Mouse (Mus musculus): ENCODE measurements around the gene Scyl2. TPM values are rescaled to one million over a fixed set of nuclear protein-coding genes. Genes with fewer than 3 reads are reported as not detected.
"Not testable (repeated sequence)": the region's sequence is repeated elsewhere in the genome, so short reads cannot be mapped to it uniquely, and the experiment has no call there.

The Scyl2 gene
- polyA plus RNA-seq, 1 experiment from 2014 or later, result 7.7 TPM

DNA sequence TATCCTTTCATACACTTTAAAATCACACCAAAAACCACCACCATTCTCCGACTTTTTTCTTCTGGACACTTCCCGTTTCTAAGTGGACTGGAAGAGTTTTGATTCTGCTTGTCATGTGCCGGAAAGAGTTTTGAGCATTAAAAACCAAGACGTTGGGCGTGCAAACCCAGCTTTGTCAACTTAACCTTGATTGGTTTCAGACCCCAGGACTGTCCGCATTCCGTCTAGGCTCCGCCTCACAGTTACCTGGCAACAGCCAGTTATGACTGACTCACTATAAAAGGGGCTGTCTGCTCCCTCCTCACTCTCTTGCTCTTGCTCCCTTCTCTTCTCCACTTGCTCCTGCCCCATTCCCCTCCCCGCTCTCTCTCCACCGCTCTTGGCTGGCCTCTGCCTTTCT is 22.6 kb upstream of the Scyl2 start:
- H3K4me1 ChIP-seq (ENCODE audit: control insufficient read depth, insufficient read depth, low read length), result no peaks in the 10 kb centered on the region
- peak; percentile 75; the same call in 1 of the 2 replicates for ATAC-seq (ENCODE audit: insufficient read depth, low FRiP score)
- H3K9ac ChIP-seq (ENCODE audit: low read length), result no peak overlapping the region; the same call in 1 of the 2 replicates
- peak overlapping the region; percentile 19 for H3K4me3 ChIP-seq (replicated peaks; ENCODE audit: low read length)
- H3K27ac ChIP-seq (ENCODE audit: low read length), result no peak overlapping the region
- peak overlapping the region; percentile 45 for H3K4me2 ChIP-seq (ENCODE audit: low read depth, low read length)
- H3K36me3 ChIP-seq (ENCODE audit: control insufficient read depth, insufficient read depth, low read length), result peaks cover 9% of the 10 kb centered on the region; the same call in 1 of the 2 replicates
- 28% methylated on average over 10 of the region's 10 CpGs for WGBS
- no peaks in the 10 kb centered on the region for H3K27me3 ChIP-seq (ENCODE audit: control insufficient read depth, insufficient read depth, low read length)
- H3K9me3 ChIP-seq (replicated peaks; ENCODE audit: control insufficient read depth, low read length), result no peaks in the 10 kb centered on the region; the same call in 1 of the 2 replicates

DNA sequence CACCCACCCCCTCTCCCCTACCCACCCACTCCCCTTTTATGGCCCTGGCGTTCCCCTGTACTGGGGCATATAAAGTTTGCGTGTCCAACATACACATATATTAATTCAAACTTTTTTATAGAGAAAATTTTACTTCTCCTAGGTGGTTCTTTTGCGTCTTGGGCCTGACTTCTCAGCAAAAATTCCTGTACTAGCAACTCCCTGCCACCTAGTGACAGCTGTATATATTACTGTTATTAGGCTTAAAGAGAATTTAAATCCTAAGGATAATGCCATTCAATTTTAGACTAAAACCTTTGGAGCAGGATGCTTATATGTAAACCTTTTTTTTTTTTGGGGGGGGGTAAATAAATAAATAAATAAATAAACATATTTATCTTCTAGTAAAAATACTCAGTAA is 21.3 kb upstream of the Scyl2 start:
- Histone ChIP-seq H3K4me1 (ENCODE audit: control insufficient read depth, insufficient read depth, low read length) (no peaks in the 10 kb centered on the region), H3K4me3 (replicated peaks; ENCODE audit: low read length) (no peak overlapping the region), H3K9ac (ENCODE audit: low read length) (no peak overlapping the region), H3K4me2 (ENCODE audit: low read depth, low read length) (no peak overlapping the region), H3K36me3 (ENCODE audit: control insufficient read depth, insufficient read depth, low read length) (peaks cover 9% of the 10 kb centered on the region; the same call in 1 of the 2 replicates), H3K27me3 (ENCODE audit: control insufficient read depth, insufficient read depth, low read length) (no peaks in the 10 kb centered on the region), H3K27ac (ENCODE audit: low read length) (no peak overlapping the region), H3K9me3 (replicated peaks; ENCODE audit: control insufficient read depth, low read length) (no peaks in the 10 kb centered on the region; the same call in 1 of the 2 replicates)
- 78% methylated on average over 3 of the region's 3 CpGs for WGBS
- no peak for ATAC-seq (ENCODE audit: insufficient read depth, low FRiP score)

GRCm38 (mm10) chr10:89703042-89703441 is 17.0 kb upstream of the Scyl2 start:
- no peak overlapping the region for H3K4me2 ChIP-seq (ENCODE audit: low read depth, low read length)
- no peaks in the 10 kb centered on the region for H3K4me1 ChIP-seq (ENCODE audit: control insufficient read depth, insufficient read depth, low read length)
- no peak overlapping the region for H3K9ac ChIP-seq (ENCODE audit: low read length)
- no peaks in the 10 kb centered on the region for H3K36me3 ChIP-seq (ENCODE audit: control insufficient read depth, insufficient read depth, low read length)
- H3K27ac ChIP-seq (ENCODE audit: low read length), result no peak overlapping the region
- no peaks in the 10 kb centered on the region for H3K9me3 ChIP-seq (replicated peaks; ENCODE audit: control insufficient read depth, low read length)
- no peak for ATAC-seq (ENCODE audit: insufficient read depth, low FRiP score)
- H3K4me3 ChIP-seq (replicated peaks; ENCODE audit: low read length), result no peak overlapping the region
- 41% methylated on average over 5 of the region's 5 CpGs for WGBS
- H3K27me3 ChIP-seq (ENCODE audit: control insufficient read depth, insufficient read depth, low read length), result no peaks in the 10 kb centered on the region

DNA sequence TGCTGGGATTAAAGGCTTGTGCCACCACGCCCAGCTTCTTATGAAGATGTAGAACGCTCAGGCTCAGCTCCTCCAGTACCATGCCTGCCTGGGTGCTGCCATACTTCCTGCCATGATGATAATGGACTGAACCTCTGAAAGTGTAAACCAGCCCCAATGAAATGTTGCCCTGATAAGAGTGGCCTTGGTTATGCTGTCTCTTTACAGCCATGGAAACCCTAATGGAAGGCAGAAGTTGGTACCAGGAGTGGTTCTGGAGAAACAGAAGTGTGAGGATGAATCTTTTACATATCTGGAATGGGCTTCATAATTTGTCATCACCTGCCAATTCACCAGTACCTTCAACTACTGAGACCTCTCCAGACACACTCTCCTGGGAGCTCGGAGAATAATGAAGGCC is 11.9 kb upstream of the Scyl2 start:
- no peak for ATAC-seq (ENCODE audit: insufficient read depth, low FRiP score)
- H3K27ac ChIP-seq (ENCODE audit: low read length), result no peak overlapping the region
- WGBS, result 95% methylated on average over 3 of the region's 3 CpGs
- H3K4me3 ChIP-seq (replicated peaks; ENCODE audit: low read length), result no peak overlapping the region
- no peaks in the 10 kb centered on the region for H3K4me1 ChIP-seq (ENCODE audit: control insufficient read depth, insufficient read depth, low read length)
- H3K27me3 ChIP-seq (ENCODE audit: control insufficient read depth, insufficient read depth, low read length), result no peaks in the 10 kb centered on the region
- no peaks in the 10 kb centered on the region for H3K36me3 ChIP-seq (ENCODE audit: control insufficient read depth, insufficient read depth, low read length)
- H3K4me2 ChIP-seq (ENCODE audit: low read depth, low read length), result no peak overlapping the region
- no peaks in the 10 kb centered on the region for H3K9me3 ChIP-seq (replicated peaks; ENCODE audit: control insufficient read depth, low read length)
- H3K9ac ChIP-seq (ENCODE audit: low read length), result no peak overlapping the region

DNA sequence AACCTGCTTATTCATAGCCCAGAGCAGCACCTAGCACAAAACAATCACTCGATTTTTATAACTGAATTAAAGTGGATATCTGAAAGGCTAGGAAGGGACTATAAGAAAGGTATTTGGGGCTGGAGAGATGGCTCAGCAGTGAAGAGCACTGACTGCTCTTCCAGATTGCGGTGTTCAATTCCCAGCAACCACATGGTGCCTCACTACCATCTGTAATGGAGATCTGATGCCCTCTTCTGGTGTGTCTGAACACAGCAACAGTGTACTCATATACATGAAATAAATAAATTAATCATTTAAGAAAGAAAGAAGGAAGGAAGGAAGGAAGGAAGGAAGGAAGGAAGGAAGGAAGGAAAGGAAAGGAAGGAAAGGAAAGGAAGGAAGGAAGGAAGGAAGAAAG is 10.2 kb upstream of the Scyl2 start:
- H3K9ac ChIP-seq (ENCODE audit: low read length); H3K9me3 ChIP-seq (replicated peaks; ENCODE audit: control insufficient read depth, low read length); H3K4me1 ChIP-seq (ENCODE audit: control insufficient read depth, insufficient read depth, low read length); H3K4me2 ChIP-seq (ENCODE audit: low read depth, low read length); H3K4me3 ChIP-seq (replicated peaks; ENCODE audit: low read length); ATAC-seq (ENCODE audit: insufficient read depth, low FRiP score); H3K27me3 ChIP-seq (ENCODE audit: control insufficient read depth, insufficient read depth, low read length); H3K36me3 ChIP-seq (ENCODE audit: control insufficient read depth, insufficient read depth, low read length); H3K27ac ChIP-seq (ENCODE audit: low read length): not testable (repeated sequence)
- WGBS, result 65% methylated on average over 2 of the region's 2 CpGs

DNA sequence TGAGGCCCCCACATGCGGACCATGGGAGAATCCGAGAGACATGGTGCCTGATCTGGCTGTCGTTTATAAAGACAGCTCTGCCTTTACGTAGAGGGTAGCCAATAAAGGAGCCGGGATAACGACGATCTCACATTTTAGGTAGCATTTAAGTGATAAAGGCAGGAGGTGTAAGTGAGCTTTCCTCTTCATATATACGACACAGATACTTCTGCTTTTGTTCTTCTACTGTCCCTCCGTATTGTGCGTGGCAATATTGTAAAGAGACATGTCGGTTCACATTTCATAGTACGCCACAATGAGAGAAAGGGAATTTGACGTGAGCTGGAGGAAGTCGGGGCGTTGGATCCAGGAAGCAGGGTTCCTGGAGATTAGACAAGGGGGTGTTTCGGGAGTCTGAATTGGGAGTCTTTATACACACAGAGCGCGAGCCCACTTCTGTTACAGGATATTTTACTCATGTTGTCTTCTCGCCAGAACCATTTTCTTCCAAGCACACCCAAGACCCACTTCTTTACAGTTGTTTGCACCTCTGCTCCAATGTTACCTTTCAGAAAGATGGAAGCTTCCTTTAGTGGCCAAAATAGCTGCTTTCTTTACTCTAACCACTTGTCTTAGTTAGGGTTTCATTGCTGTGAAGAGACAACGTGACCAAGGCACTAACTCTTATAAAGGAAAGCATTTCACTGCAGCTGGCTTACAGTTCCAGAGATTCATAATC is 9.3 kb upstream of the Scyl2 start:
- no peaks in the 10 kb centered on the region for H3K27me3 ChIP-seq (ENCODE audit: control insufficient read depth, insufficient read depth, low read length)
- H3K4me1 ChIP-seq (ENCODE audit: control insufficient read depth, insufficient read depth, low read length), result no peaks in the 10 kb centered on the region
- H3K4me2 ChIP-seq (ENCODE audit: low read depth, low read length), result no peak overlapping the region
- H3K27ac ChIP-seq (ENCODE audit: low read length), result no peak overlapping the region
- H3K36me3 ChIP-seq (ENCODE audit: control insufficient read depth, insufficient read depth, low read length), result no peaks in the 10 kb centered on the region
- no peaks in the 10 kb centered on the region for H3K9me3 ChIP-seq (replicated peaks; ENCODE audit: control insufficient read depth, low read length)
- H3K9ac ChIP-seq (ENCODE audit: low read length), result no peak overlapping the region
- 78% methylated on average over 20 of the region's 20 CpGs for WGBS
- H3K4me3 ChIP-seq (replicated peaks; ENCODE audit: low read length), result no peak overlapping the region
- no peak for ATAC-seq (ENCODE audit: insufficient read depth, low FRiP score)

DNA sequence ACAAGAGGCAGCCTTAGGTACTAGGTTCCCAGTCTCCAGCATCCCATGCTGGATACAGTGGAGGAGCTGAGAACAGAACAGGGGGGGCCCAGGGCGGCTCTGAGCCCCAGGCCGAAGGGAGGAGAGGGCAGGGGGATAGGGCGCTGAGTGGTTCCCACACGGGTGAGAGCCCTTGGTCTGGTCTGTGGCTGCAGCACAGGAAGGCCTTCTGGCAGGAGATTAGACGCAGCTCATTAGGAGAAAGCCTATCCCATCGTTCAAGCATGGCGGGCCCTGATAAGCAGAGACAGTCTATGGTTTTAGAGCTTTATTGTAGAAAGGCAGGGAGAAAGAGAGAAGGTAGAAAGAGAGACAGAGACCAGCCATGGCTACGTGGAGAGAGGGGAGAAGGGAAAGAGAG is 3.9 kb upstream of the Scyl2 start:
- Histone ChIP-seq H3K4me1 (ENCODE audit: control insufficient read depth, insufficient read depth, low read length) (peaks cover 3% of the 10 kb centered on the region; the same call in 1 of the 2 replicates), H3K9me3 (replicated peaks; ENCODE audit: control insufficient read depth, low read length) (no peaks in the 10 kb centered on the region), H3K4me2 (ENCODE audit: low read depth, low read length) (no peak overlapping the region), H3K27ac (ENCODE audit: low read length) (no peak overlapping the region), H3K27me3 (ENCODE audit: control insufficient read depth, insufficient read depth, low read length) (no peaks in the 10 kb centered on the region), H3K9ac (ENCODE audit: low read length) (no peak overlapping the region), H3K4me3 (replicated peaks; ENCODE audit: low read length) (no peak overlapping the region), H3K36me3 (ENCODE audit: control insufficient read depth, insufficient read depth, low read length) (no peaks in the 10 kb centered on the region)
- 56% methylated on average over 8 of the region's 8 CpGs for WGBS
- ATAC-seq (ENCODE audit: insufficient read depth, low FRiP score), result no peak

DNA sequence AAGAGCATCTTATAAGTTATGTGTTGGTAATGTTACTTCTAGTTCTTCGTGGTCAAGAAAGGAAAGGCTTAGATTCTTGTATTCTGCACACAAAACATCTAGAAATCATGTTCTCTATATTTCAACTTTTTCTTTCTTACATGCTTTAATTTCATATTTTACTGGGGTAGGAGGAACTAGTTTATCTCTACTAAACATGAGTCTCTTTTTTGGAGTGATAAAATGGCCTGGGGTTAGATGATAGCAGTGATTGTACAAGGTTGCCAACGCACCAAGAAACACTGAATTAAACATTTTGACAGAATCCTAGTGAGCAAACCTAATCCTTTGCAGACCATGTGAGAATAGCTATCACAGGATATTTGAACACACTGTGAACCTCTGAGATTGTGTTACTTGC is 1.4 kb upstream of the Scyl2 start:
- Histone ChIP-seq H3K27me3 (ENCODE audit: control insufficient read depth, insufficient read depth, low read length) (no peaks in the 10 kb centered on the region), H3K9me3 (replicated peaks; ENCODE audit: control insufficient read depth, low read length) (no peaks in the 10 kb centered on the region), H3K36me3 (ENCODE audit: control insufficient read depth, insufficient read depth, low read length) (no peaks in the 10 kb centered on the region), H3K4me2 (ENCODE audit: low read depth, low read length) (no peak overlapping the region), H3K9ac (ENCODE audit: low read length) (no peak overlapping the region), H3K4me3 (replicated peaks; ENCODE audit: low read length) (no peak overlapping the region), H3K4me1 (ENCODE audit: control insufficient read depth, insufficient read depth, low read length) (peaks cover 6% of the 10 kb centered on the region; the same call in 1 of the 2 replicates), H3K27ac (ENCODE audit: low read length) (no peak overlapping the region)
- WGBS, result 70% methylated on average over 2 of the region's 2 CpGs
- ATAC-seq (ENCODE audit: insufficient read depth, low FRiP score), result no peak

DNA sequence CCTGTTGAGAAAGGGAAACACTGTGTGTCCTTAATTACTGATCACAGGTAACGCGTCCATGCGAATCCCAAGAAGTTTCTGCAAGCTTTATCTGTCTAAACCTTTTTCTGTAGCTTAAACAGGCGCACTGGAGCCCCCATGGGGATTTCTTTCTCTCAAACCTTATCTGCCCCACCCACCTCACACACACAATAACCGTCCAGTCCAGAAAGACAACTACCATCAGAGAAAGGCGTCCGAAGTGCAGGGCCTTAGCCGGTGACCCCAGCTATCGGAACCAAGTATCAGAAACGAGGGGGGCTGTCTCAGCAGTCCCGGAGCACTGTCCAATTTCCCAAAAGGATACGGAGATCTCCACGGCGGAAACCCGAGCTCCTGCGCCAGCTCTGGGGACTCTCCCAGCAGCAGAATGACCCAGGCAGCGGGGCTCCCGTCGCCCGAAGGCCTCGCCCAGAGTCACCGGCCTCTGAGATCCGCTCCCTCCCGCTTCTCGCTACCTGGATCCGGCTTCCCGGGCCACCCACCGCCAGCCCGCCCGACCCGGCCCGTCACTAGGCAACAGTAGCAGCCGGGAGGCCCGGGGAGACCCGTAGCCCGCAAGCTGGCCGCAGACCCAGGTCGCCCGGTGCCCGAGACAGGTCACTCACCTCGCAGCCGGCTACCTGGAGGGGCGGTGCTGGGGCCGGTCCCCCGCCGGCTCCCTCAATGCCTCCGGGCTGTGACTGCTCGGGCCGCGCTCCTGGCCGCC is 520 bp downstream of the Scyl2 start:
- ATAC-seq (ENCODE audit: insufficient read depth, low FRiP score), result peak; percentile 73
- H3K9ac ChIP-seq (ENCODE audit: low read length), result peak overlapping the region; percentile 93
- H3K36me3 ChIP-seq (ENCODE audit: control insufficient read depth, insufficient read depth, low read length), result no peaks in the 10 kb centered on the region
- H3K4me2 ChIP-seq (ENCODE audit: low read depth, low read length), result peak overlapping the region; percentile 84
- H3K4me3 ChIP-seq (replicated peaks; ENCODE audit: low read length), result peak overlapping the region; percentile 99
- peak overlapping the region; percentile 77 for H3K27ac ChIP-seq (ENCODE audit: low read length)
- peaks cover 6% of the 10 kb centered on the region; the same call in 1 of the 2 replicates for H3K4me1 ChIP-seq (ENCODE audit: control insufficient read depth, insufficient read depth, low read length)
- H3K27me3 ChIP-seq (ENCODE audit: control insufficient read depth, insufficient read depth, low read length), result no peaks in the 10 kb centered on the region
- H3K9me3 ChIP-seq (replicated peaks; ENCODE audit: control insufficient read depth, low read length), result no peaks in the 10 kb centered on the region
- 1% methylated on average over 51 of the region's 51 CpGs for WGBS

All from stomach, embryonic 16.5 days (tissue).